ENCODE assay signal across 8 mouse cellular contexts in genomic region chr6:87277527-87277926, GRCm38 (mm10). TPM values are rescaled to one million over a fixed set of nuclear protein-coding genes. Genes with fewer than 3 reads are reported as not detected.
A peak's percentile ranks its signal among the peaks of the same experiment; 100 is the strongest.
DNase-seq lines count a peak whose midpoint lies in the region; ATAC-seq lines count a peak whose summit lies in the region.

No protein-coding gene starts in this region.

- H3K4me1 ChIP-seq in kidney, embryonic 14.5 days (ENCODE audit: control insufficient read depth, insufficient read depth, low read length): peaks cover 28% of the 10 kb centered on the region

- DNase-seq in heart, adult 11 months: peak; percentile 93
- DNase-seq in heart, adult 8-10 months (ENCODE audit: low spot score): no peak
- DNase-seq in R1 (ENCODE audit: low read depth, low spot score): peak; percentile 28
- DNase-seq in lung, postnatal 4 days: peak; percentile 74 to 86

- H3K9ac ChIP-seq in kidney, embryonic 14.5 days (ENCODE audit: low read depth, low read length): no peak overlapping the region

- H3K27me3 ChIP-seq in kidney, embryonic 14.5 days (ENCODE audit: control insufficient read depth, insufficient read depth, low read length): no peaks in the 10 kb centered on the region; the same call in 1 of the 2 replicates

- WGBS in kidney, embryonic 14.5 days: 6% methylated on average over 3 of the region's 3 CpGs

- ATAC-seq in granulocyte monocyte progenitor cell, adult 5-6 weeks (replicated peaks; ENCODE audit: poor library complexity, severe bottlenecking): peak; percentile 67; the same call in 1 of the 2 replicates
- peak; percentile 66 for ATAC-seq in kidney, embryonic 14.5 days (ENCODE audit: low FRiP score, low TSS enrichment)
- no peak for ATAC-seq in erythroblast, adult 5-6 weeks (replicated peaks; ENCODE audit: low FRiP score, poor library complexity, severe bottlenecking)
- ATAC-seq in inflammation-experienced regulatory T-cells, adult 6 months: no peak

- H3K36me3 ChIP-seq in kidney, embryonic 14.5 days (ENCODE audit: control insufficient read depth, insufficient read depth, low read length): peaks cover 4% of the 10 kb centered on the region; the same call in 1 of the 2 replicates

- H3K4me2 ChIP-seq in kidney, embryonic 14.5 days (replicated peaks; ENCODE audit: low read depth, low read length): no peak overlapping the region

- peak overlapping the region; percentile 65 for H3K27ac ChIP-seq in kidney, embryonic 14.5 days (ENCODE audit: low read depth, low read length)

- peaks cover 6% of the 10 kb centered on the region for H3K9me3 ChIP-seq in kidney, embryonic 14.5 days (ENCODE audit: control insufficient read depth, low read length)

- no peak overlapping the region for H3K4me3 ChIP-seq in kidney, embryonic 14.5 days (ENCODE audit: low read length)

RNA-seq across cellular contexts. Expression of gene Antxr1, which starts 58.1 kb away (rescaled TPM):
- total RNA-seq in heart, adult 8-10 months (2022): 1 to 10 TPM; 5.6 to 6.6 (median 6.0) TPM
- total RNA-seq in granulocyte monocyte progenitor cell, adult 5-6 weeks (2014; fragmentation: Nextera tagmentation): 0.85 and 1.7 TPM in 2 replicates
- 0.10 and 0.78 TPM in 2 replicates for total RNA-seq in granulocyte monocyte progenitor cell, adult 5-6 weeks (2017)
- 7.4 and 7.7 TPM in 2 replicates for polyA plus RNA-seq in kidney, embryonic 14.5 days (2014; fragmentation: Nextera tagmentation; extraction: Ambion mirVana)
- not detected in 2 replicates for total RNA-seq in erythroblast, adult 5-6 weeks (2015; ENCODE audit: low replicate concordance)
- not detected in 2 replicates for total RNA-seq in erythroblast, adult 5-6 weeks (2017; ENCODE audit: low replicate concordance)
- under 1 TPM in 1 of 3 experiments, not detected in 2; 0.34 TPM for polyA plus RNA-seq in inflammation-experienced regulatory T-cells, adult 6 months (2017; shearing (Covaris generic))

Comparison
In these comparisons a context has a peak if more than half of its experiments do, and no peak if none do; other contexts are left out.
1. ATAC-seq: peak in granulocyte monocyte progenitor cell, adult 5-6 weeks (single experiment) and kidney, embryonic 14.5 days (single experiment); none in erythroblast, adult 5-6 weeks (single experiment) and inflammation-experienced regulatory T-cells, adult 6 months (single experiment).